Mouse (Mus musculus): ENCODE measurements around the gene Kif22.

Gene Kif22

GRCm38 (mm10) chr7:126984667-126985444 lies 57.4 kb downstream of the Kif22 start:
- no peak for DNase-seq (ENCODE audit: low read depth, low spot score)

GRCm38 (mm10) chr7:126983113-126983512 lies 59.2 kb downstream of the Kif22 start:
- DNase-seq (ENCODE audit: low read depth, low spot score) = no peak

- no peak for DNase-seq (ENCODE audit: low read depth, low spot score)
These were observed 60.2 kb downstream of the Kif22 start for GRCm38 (mm10) chr7:126982054-126982453.

GRCm38 (mm10) chr7:126981601-126982000 lies 60.7 kb downstream of the Kif22 start:
- DNase-seq (ENCODE audit: low read depth, low spot score) = no peak

- DNase-seq (ENCODE audit: low read depth, low spot score) = no peak
These were observed 63.4 kb downstream of the Kif22 start for GRCm38 (mm10) chr7:126978841-126979240.
